Mouse (Mus musculus) WW6 (cell line): ENCODE data around the gene Hoxb3.

Source experiments
- DNase-seq: peaks from one replicate; pipeline ENCODE4 v3.0.0-alpha.2; 2013; ENCODE audit warnings: low read depth, low spot score

Gene Hoxb3

GRCm38 (mm10) chr11:96317608-96318367 is 5.3 kb upstream of the Hoxb3 start, which contains the start of gene Hoxb4:
Gene Hoxb4 (plus strand): TSS chr11:96318267.
- DNase-seq, result no peak

GRCm38 (mm10) chr11:96318368-96319070 is 4.6 kb upstream of the Hoxb3 start:
- no peak for DNase-seq

DNA sequence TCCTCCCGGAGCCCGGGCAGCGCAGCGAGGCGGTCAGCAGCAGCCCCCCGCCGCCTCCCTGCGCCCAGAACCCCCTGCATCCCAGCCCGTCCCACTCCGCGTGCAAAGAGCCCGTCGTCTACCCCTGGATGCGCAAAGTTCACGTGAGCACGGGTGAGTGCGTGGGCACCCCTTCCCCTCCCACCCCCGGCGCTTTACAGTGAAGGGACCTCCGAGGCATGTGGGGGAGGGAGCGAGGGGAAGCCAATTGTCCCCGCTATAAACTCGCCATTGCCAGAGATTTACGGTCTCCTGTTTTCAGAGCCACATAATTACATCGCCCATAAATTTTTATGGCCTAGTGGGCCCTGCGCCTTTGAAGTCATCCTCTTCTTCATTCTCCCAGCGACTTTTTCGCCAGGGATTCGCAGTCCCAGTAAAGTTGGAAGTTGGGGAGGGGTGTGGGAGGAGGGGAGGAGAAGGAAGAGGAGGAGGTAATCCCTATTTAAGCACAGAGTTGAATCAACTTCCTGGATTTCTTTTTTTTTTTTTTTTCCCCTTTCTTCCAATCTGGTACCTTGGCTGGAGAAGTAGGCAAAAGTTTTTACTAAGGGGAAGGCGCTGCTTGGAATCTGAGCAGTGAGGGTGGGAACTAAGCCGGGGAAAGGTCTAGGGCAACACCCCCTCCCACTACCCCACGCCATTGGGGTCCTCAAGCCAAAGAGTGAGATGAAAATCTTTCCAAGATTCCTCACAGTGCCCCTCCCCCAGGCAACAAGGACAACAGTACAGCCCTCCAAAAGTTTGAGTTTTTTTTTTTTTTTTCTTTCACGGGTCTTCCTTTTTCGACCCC is 3.8 kb upstream of the Hoxb3 start:
- no peak for DNase-seq

DNA sequence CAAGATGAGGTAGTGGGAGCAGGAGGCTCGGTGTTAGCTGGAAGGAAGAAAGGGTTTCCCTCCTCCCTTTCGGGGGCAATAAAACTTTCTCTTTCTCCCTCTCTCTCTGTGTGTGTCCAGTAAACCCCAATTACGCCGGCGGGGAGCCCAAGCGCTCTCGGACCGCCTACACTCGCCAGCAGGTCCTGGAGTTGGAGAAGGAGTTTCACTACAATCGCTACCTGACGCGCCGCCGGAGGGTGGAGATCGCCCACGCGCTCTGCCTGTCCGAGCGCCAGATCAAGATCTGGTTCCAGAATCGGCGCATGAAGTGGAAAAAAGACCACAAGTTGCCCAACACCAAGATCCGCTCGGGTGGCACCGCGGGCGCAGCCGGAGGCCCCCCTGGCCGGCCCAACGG is 3.2 kb upstream of the Hoxb3 start:
- no peak for DNase-seq

DNA sequence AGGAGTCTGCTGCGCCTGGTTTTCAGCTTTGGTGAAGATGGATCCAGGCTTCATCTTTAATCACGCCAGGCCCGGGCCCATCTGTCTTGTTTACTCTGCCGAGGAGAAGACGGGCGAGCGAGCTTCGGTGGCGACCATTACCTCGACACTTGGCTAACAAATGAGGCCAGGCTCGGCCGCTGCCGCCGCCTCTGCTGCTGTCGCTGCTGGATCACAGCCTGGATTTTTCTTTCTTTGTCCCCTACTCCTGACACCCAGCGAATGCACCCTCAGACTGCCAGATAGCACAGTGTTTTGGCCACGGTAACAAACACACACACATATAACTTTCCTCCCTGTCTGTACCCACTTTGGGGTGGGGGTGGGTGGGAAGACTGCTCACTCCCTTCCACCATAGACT is 2.4 kb upstream of the Hoxb3 start:
- DNase-seq, result no peak

- DNase-seq, result no peak
Observed at GRCm38 (mm10) chr11:96321846-96322245, 1.3 kb upstream of the Hoxb3 start.

GRCm38 (mm10) chr11:96322738-96323137 is 388 bp upstream of the Hoxb3 start:
- DNase-seq, result no peak

GRCm38 (mm10) chr11:96324125-96324524 is 999 bp downstream of the Hoxb3 start:
- DNase-seq, result no peak

- no peak for DNase-seq
Observed at GRCm38 (mm10) chr11:96324965-96325364, 1.8 kb downstream of the Hoxb3 start.

DNA sequence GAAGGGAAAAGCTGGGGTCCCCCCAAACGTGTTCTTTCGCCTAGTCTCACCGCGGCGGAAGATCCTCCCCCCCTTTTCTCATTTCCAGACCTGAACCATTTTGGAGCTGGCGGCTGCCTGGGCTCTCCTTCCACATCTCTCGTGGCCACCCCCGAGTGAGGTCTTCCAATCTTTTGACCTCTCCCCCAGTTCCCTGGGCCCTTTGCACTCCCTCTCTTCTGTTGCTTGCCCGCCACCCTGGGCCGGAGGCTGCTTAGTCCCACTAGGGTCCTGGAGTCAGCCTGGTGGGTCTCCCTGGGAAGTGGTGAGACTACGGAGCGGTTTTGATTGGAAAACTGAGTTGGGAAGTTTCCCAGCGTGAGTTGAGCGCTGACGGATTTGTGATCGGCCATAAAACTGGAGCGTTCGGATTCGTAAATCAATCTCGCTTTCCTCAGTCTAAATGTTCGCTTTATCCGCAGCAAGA is 2.7 kb downstream of the Hoxb3 start:
- DNase-seq, result no peak

DNA sequence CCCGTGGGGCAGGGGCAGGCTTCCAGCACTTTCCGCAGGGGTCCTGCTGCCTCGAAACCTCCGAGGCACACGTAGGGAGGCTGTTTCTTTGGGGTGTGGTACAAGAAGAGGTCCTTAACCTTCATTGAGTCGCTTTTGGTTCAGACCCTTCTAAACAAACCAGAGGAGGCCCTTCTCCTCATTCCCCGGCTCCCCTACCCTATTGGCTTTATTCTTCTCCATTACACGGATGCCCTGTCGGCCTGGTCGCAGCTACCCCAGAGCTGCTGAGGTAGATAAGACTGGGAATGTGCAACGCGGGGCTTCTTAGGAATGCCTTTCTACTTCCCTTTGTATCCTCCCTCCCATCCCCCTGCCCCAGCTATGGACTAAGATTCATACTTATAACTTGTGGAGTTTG is 3.6 kb downstream of the Hoxb3 start:
- DNase-seq, result no peak

DNA sequence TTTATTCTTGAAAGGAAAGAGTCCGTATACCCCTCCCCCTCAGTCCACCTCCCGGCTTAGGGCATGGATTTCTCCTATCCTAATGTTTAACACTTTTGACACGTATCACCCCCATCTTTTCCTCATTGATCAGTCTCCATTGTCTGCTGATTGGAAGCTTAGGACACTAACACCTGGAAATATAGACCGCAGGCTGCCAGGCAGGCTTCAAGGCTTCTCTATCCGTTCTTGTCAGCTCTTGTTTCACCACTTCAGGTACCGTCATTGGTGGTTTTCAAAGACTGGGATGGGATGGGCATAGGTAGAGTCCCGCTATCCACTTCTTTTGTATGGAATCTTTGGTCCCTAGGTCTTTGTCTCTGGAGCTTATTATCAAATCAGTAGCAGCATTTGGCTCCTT is 4.0 kb downstream of the Hoxb3 start:
- DNase-seq, result no peak

DNA sequence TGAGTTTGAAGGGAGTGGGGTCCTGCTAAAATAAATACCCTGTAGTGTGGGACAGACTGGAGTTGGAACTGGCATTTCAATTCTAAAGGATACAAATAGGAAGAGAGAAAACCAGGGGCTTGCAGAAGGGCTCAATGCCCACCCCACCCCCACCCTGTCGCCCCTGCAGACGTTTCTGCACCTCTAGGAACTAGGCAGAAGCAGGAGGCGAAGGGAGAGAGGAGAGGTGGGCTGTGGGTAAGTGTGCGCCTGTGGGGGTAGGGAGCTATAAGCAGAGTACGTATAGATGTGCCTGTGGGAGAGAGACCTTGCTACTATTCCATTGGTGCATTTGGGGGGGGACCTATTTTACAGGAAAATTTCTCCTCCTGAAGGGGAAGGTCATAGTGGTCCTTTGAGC is 4.6 kb downstream of the Hoxb3 start:
- DNase-seq, result no peak

DNA sequence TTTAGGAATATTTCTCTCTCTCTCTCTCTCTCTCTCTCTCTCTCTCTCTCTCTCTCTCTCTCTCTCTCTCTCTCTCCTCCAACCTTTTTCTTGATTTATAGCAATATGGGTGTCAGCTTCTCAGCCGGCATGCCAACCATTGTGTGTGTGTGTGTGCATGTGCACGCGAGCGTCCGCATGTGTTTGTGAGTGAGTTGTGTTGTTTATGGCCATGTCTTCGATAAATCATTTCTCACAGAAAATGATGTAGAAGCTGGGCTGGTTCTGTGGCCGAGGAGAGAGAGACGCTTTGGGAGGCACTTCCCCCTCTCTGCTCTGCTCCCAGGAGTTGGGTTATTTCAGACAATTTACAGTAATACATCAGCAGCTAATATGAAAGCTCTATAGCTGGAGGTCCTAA is 5.5 kb downstream of the Hoxb3 start:
- DNase-seq, result no peak

GRCm38 (mm10) chr11:96332105-96332504 is 9.0 kb downstream of the Hoxb3 start:
- DNase-seq, result no peak

GRCm38 (mm10) chr11:96332618-96333032 is 9.5 kb downstream of the Hoxb3 start:
- DNase-seq, result no peak

- DNase-seq, result no peak
Observed at GRCm38 (mm10) chr11:96333241-96334001, 10.3 kb downstream of the Hoxb3 start.

DNA sequence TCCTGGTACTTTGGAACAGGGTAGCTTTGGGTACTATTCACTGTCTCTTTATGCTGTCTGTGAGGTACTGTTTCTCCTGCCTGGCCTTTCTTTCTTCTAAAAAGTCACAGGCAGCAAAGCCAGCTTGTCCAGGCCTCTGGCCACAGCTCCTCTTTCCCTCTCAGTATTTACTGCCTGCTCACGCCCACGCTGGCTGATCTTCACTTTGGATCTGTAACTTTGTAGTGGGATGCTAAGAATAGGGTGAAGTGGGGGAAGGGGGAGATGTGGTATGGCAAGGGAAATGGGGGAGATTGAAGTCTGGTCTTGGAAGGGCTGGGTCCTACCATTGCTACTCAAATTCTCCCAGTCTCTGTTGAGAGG is 10.9 kb downstream of the Hoxb3 start:
- no peak for DNase-seq

- DNase-seq, result no peak
Observed at GRCm38 (mm10) chr11:96334998-96335397, 11.9 kb downstream of the Hoxb3 start.

DNA sequence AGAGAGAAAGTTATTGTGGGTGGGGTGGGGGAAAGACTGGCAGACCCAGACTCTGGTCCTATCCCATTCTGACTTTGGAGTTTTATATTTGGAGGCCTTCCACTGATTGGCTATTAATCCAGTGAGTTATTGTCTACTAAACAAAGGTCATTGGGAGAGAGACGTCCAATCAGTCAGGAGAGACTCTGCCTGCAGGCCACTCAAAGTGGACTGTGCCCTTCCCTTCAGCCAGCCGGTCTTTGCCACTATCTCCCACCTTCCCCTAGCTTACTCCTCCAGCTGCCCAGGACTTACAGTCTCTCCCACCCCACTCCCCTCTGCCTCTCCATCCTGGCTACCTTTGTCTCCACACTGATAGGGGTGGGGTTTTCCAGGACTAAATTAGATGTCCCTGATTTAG is 13.5 kb downstream of the Hoxb3 start:
- no peak for DNase-seq

- DNase-seq, result no peak
Observed at GRCm38 (mm10) chr11:96337026-96337425, 13.9 kb downstream of the Hoxb3 start.
